Mouse (Mus musculus) cerebellum, adult 18-20 months (tissue): Measurements from ENCODE around the gene Gm3182.
"Not testable (repeated sequence)": the region's sequence is repeated elsewhere in the genome, so short reads cannot be mapped to it uniquely, and the experiment has no call there.

Source experiments
- DNase-seq, 2 experiments: peaks; one replicate each; pipeline ENCODE4 v3.0.0; 2021

Gene Gm3182

DNA sequence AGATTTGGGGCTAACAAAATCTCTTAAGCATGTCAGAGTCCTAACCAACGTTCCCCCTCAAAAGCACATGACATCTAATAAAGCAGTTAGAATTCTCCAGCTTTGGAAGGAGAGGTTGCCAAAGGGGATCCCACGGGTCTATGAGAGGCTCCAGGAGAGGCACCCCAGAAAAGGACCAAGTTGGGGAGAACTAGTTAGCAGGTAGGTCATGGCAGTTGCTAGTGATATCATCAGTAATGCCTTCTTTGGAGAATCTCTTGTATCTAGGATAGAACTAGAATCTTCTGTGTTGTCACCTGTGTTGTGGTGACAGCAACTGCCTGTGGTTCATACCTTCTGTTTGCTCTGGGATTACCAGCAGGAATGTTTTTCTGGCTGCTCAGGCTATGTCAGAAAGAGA lies at the start of gene Gm3182:
Gene Gm3182, plus strand, starts transcription at position 301 of the 400 bp plus-strand sequence.
- not testable (repeated sequence) for DNase-seq

DNA sequence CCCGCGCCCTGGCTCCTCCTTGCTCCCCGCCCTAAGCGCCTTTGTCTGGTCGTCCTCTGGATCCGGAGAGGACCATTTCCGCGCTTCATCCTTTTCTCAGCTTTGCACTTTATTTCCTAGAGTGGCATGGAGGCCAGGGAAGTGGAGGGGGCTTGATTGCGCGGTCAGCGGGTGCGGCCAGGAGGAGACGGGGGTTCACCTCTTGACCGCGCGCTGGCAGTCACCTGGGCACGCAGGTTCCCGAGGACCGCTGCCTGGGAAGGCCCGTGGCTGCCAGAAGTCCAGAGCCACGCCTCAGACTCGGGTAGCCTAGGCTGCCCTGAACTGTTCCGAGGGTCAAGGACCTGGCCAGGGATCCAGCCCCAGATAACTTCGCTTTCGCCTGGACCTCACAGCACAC lies 17.9 kb downstream of the Gm3182 start:
- not testable (repeated sequence) for DNase-seq
